Mouse (Mus musculus) brain, embryonic 14.5 days (tissue): ENCODE results near the gene Olfr382.
"Not testable (repeated sequence)": the region's sequence is repeated elsewhere in the genome, so short reads cannot be mapped to it uniquely, and the experiment has no call there.

Experiments
- CTCF ChIP-seq: fragments of 200-500 bp; IDR thresholded peaks from 2 replicates; pipeline ENCODE4 v1.5.1; 2012; ENCODE audit warnings: inconsistent platforms, mild to moderate bottlenecking, moderate library complexity, borderline replicate concordance; ENCODE audit not compliant: insufficient read depth, insufficient read length; ENCODE audit errors: extremely low read depth
- POLR2A ChIP-seq: fragments of 200-500 bp; IDR thresholded peaks from 2 replicates; pipeline ENCODE4 v1.6.1; 2012; ENCODE audit warnings: mild to moderate bottlenecking, inconsistent platforms, borderline replicate concordance; ENCODE audit not compliant: poor library complexity, insufficient read depth, insufficient read length, severe bottlenecking; ENCODE audit errors: extremely low read depth

DNA sequence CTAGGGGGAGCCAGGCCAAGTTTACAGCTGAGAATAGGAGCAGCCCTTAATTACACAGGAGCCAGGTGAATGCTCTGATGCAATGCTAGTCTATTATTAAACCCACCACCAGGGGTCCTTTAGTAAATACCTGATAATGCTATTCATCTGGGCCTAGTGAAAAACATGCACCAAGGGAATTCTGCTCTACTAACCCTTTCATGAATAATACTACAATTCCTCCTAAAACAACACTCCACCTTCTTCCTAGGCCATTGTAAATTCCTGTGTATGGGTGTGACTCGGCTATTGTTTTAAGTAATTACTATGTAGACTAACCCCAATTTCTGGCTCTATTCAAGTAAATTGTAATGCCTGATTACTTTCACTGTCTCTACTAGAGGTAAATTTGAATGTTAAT, 12.0 kb upstream of the Olfr382 start:
- TF ChIP-seq CTCF, POLR2A: not testable (repeated sequence)
